Mouse (Mus musculus): ENCODE data around the gene Trim67. TPM values are rescaled to one million over a fixed set of nuclear protein-coding genes. Genes with fewer than 3 reads are reported as not detected.

Trim67 gene
- polyA plus RNA-seq, 1 experiment from 2014 or later: 1.1 TPM

DNA sequence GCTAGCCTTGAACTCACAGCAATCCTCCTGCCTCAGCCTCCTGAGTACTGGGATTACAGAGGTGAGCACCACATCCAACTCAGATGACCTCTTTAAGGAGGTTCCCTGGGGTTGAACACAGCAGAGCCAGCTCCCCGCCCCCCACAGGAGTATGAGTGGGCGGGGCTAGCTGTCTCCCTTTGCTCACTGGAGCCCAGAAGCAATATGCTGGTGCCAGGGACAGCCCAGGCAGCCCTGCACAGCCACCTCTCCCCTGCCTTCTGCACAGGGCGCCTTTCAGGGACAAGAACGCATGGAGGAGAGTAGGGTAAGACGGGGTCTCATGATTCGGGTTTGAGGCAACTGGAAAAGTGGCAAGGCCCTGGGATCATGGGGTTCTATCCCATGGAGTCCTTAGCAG, 38.6 kb downstream of the Trim67 start:
- Histone ChIP-seq H3K9ac (replicated peaks; ENCODE audit: low read depth, low read length) (no peak overlapping the region), H3K4me2 (replicated peaks; ENCODE audit: low read depth, low read length) (no peak overlapping the region), H3K36me3 (ENCODE audit: control insufficient read depth, insufficient read depth, low read length) (no peaks in the 10 kb centered on the region), H3K4me1 (ENCODE audit: control insufficient read depth, insufficient read depth, low read length) (0 out of 2 replicates have a peak, but pooled peaks cover 2% of the 10 kb centered on the region), H3K9me3 (ENCODE audit: control insufficient read depth, low read depth, low read length) (no peaks in the 10 kb centered on the region), H3K4me3 (ENCODE audit: low read depth, low read length) (no peak overlapping the region), H3K27me3 (ENCODE audit: control insufficient read depth, insufficient read depth, low read length) (no peaks in the 10 kb centered on the region), H3K27ac (ENCODE audit: low read length) (no peak overlapping the region)
- ATAC-seq (ENCODE audit: insufficient number of reproducible peaks, insufficient read depth, low FRiP score, low read depth): no peak
- 72% methylated on average over 6 of the region's 6 CpGs for WGBS

- Histone ChIP-seq H3K4me3 (ENCODE audit: low read depth, low read length) (no peak overlapping the region), H3K4me1 (ENCODE audit: control insufficient read depth, insufficient read depth, low read length) (0 out of 2 replicates have a peak, but pooled peaks cover 2% of the 10 kb centered on the region), H3K27me3 (ENCODE audit: control insufficient read depth, insufficient read depth, low read length) (no peaks in the 10 kb centered on the region), H3K27ac (ENCODE audit: low read length) (no peak overlapping the region), H3K9ac (replicated peaks; ENCODE audit: low read depth, low read length) (no peak overlapping the region), H3K36me3 (ENCODE audit: control insufficient read depth, insufficient read depth, low read length) (no peaks in the 10 kb centered on the region), H3K9me3 (ENCODE audit: control insufficient read depth, low read depth, low read length) (no peaks in the 10 kb centered on the region), H3K4me2 (replicated peaks; ENCODE audit: low read depth, low read length) (no peak overlapping the region)
- no peak for ATAC-seq (ENCODE audit: insufficient number of reproducible peaks, insufficient read depth, low FRiP score, low read depth)
- 86% methylated on average over 6 of the region's 6 CpGs for WGBS
These were observed 39.0 kb downstream of the Trim67 start for GRCm38 (mm10) chr8:124831941-124832340.

- no peaks in the 10 kb centered on the region for H3K27me3 ChIP-seq (ENCODE audit: control insufficient read depth, insufficient read depth, low read length)
- H3K4me1 ChIP-seq (ENCODE audit: control insufficient read depth, insufficient read depth, low read length): 0 out of 2 replicates have a peak, but pooled peaks cover 2% of the 10 kb centered on the region
- H3K4me3 ChIP-seq (ENCODE audit: low read depth, low read length): no peak overlapping the region
- no peak overlapping the region for H3K27ac ChIP-seq (ENCODE audit: low read length)
- 35% methylated on average over 15 of the region's 15 CpGs for WGBS
- H3K9me3 ChIP-seq (ENCODE audit: control insufficient read depth, low read depth, low read length): no peaks in the 10 kb centered on the region
- H3K9ac ChIP-seq (replicated peaks; ENCODE audit: low read depth, low read length): no peak overlapping the region
- H3K4me2 ChIP-seq (replicated peaks; ENCODE audit: low read depth, low read length): peak overlapping the region; percentile 19; the same call in 1 of the 2 replicates
- ATAC-seq (ENCODE audit: insufficient number of reproducible peaks, insufficient read depth, low FRiP score, low read depth): no peak
- H3K36me3 ChIP-seq (ENCODE audit: control insufficient read depth, insufficient read depth, low read length): peaks cover 7% of the 10 kb centered on the region; the same call in 1 of the 2 replicates
These were observed 40.7 kb downstream of the Trim67 start for GRCm38 (mm10) chr8:124833430-124834205.

GRCm38 (mm10) chr8:124835848-124836247, 43.0 kb downstream of the Trim67 start:
- Histone ChIP-seq H3K4me1 (ENCODE audit: control insufficient read depth, insufficient read depth, low read length) (0 out of 2 replicates have a peak, but pooled peaks cover 2% of the 10 kb centered on the region), H3K27me3 (ENCODE audit: control insufficient read depth, insufficient read depth, low read length) (no peaks in the 10 kb centered on the region), H3K4me3 (ENCODE audit: low read depth, low read length) (no peak overlapping the region), H3K4me2 (replicated peaks; ENCODE audit: low read depth, low read length) (no peak overlapping the region), H3K9ac (replicated peaks; ENCODE audit: low read depth, low read length) (no peak overlapping the region), H3K27ac (ENCODE audit: low read length) (no peak overlapping the region), H3K9me3 (ENCODE audit: control insufficient read depth, low read depth, low read length) (no peaks in the 10 kb centered on the region), H3K36me3 (ENCODE audit: control insufficient read depth, insufficient read depth, low read length) (peaks cover 27% of the 10 kb centered on the region)
- no peak for ATAC-seq (ENCODE audit: insufficient number of reproducible peaks, insufficient read depth, low FRiP score, low read depth)

- no peak overlapping the region for H3K4me2 ChIP-seq (replicated peaks; ENCODE audit: low read depth, low read length)
- H3K4me1 ChIP-seq (ENCODE audit: control insufficient read depth, insufficient read depth, low read length): 0 out of 2 replicates have a peak, but pooled peaks cover 2% of the 10 kb centered on the region
- WGBS: 86% methylated on average over 7 of the region's 7 CpGs
- no peaks in the 10 kb centered on the region for H3K27me3 ChIP-seq (ENCODE audit: control insufficient read depth, insufficient read depth, low read length)
- no peaks in the 10 kb centered on the region for H3K9me3 ChIP-seq (ENCODE audit: control insufficient read depth, low read depth, low read length)
- no peak overlapping the region for H3K4me3 ChIP-seq (ENCODE audit: low read depth, low read length)
- H3K27ac ChIP-seq (ENCODE audit: low read length): no peak overlapping the region
- ATAC-seq (ENCODE audit: insufficient number of reproducible peaks, insufficient read depth, low FRiP score, low read depth): no peak
- H3K36me3 ChIP-seq (ENCODE audit: control insufficient read depth, insufficient read depth, low read length): peaks cover 31% of the 10 kb centered on the region
- H3K9ac ChIP-seq (replicated peaks; ENCODE audit: low read depth, low read length): no peak overlapping the region
These were observed 43.4 kb downstream of the Trim67 start for GRCm38 (mm10) chr8:124836273-124836672.

GRCm38 (mm10) chr8:124836907-124837306, 44.0 kb downstream of the Trim67 start:
- ATAC-seq (ENCODE audit: insufficient number of reproducible peaks, insufficient read depth, low FRiP score, low read depth): no peak
- Histone ChIP-seq H3K36me3 (ENCODE audit: control insufficient read depth, insufficient read depth, low read length) (peaks cover 35% of the 10 kb centered on the region), H3K9me3 (ENCODE audit: control insufficient read depth, low read depth, low read length) (no peaks in the 10 kb centered on the region), H3K9ac (replicated peaks; ENCODE audit: low read depth, low read length) (no peak overlapping the region), H3K27ac (ENCODE audit: low read length) (no peak overlapping the region), H3K4me3 (ENCODE audit: low read depth, low read length) (no peak overlapping the region), H3K4me1 (ENCODE audit: control insufficient read depth, insufficient read depth, low read length) (0 out of 2 replicates have a peak, but pooled peaks cover 2% of the 10 kb centered on the region), H3K4me2 (replicated peaks; ENCODE audit: low read depth, low read length) (no peak overlapping the region), H3K27me3 (ENCODE audit: control insufficient read depth, insufficient read depth, low read length) (no peaks in the 10 kb centered on the region)
- WGBS: 91% methylated on average over 2 of the region's 2 CpGs

- H3K9me3 ChIP-seq (ENCODE audit: control insufficient read depth, low read depth, low read length): no peaks in the 10 kb centered on the region
- no peak overlapping the region for H3K4me2 ChIP-seq (replicated peaks; ENCODE audit: low read depth, low read length)
- H3K9ac ChIP-seq (replicated peaks; ENCODE audit: low read depth, low read length): no peak overlapping the region
- 0 out of 2 replicates have a peak, but pooled peaks cover 2% of the 10 kb centered on the region for H3K4me1 ChIP-seq (ENCODE audit: control insufficient read depth, insufficient read depth, low read length)
- peaks cover 39% of the 10 kb centered on the region for H3K36me3 ChIP-seq (ENCODE audit: control insufficient read depth, insufficient read depth, low read length)
- no peaks in the 10 kb centered on the region for H3K27me3 ChIP-seq (ENCODE audit: control insufficient read depth, insufficient read depth, low read length)
- WGBS: 81% methylated on average over 2 of the region's 2 CpGs
- no peak overlapping the region for H3K4me3 ChIP-seq (ENCODE audit: low read depth, low read length)
- no peak overlapping the region for H3K27ac ChIP-seq (ENCODE audit: low read length)
- no peak for ATAC-seq (ENCODE audit: insufficient number of reproducible peaks, insufficient read depth, low FRiP score, low read depth)
These were observed 45.1 kb downstream of the Trim67 start for GRCm38 (mm10) chr8:124837956-124838355.

GRCm38 (mm10) chr8:124839371-124839770, 46.5 kb downstream of the Trim67 start:
- H3K27ac ChIP-seq (ENCODE audit: low read length): no peak overlapping the region
- H3K36me3 ChIP-seq (ENCODE audit: control insufficient read depth, insufficient read depth, low read length): peaks cover 42% of the 10 kb centered on the region
- no peak overlapping the region for H3K4me2 ChIP-seq (replicated peaks; ENCODE audit: low read depth, low read length)
- H3K27me3 ChIP-seq (ENCODE audit: control insufficient read depth, insufficient read depth, low read length): no peaks in the 10 kb centered on the region
- no peak for ATAC-seq (ENCODE audit: insufficient number of reproducible peaks, insufficient read depth, low FRiP score, low read depth)
- 90% methylated on average over 10 of the region's 10 CpGs for WGBS
- no peak overlapping the region for H3K4me3 ChIP-seq (ENCODE audit: low read depth, low read length)
- H3K9me3 ChIP-seq (ENCODE audit: control insufficient read depth, low read depth, low read length): no peaks in the 10 kb centered on the region
- H3K9ac ChIP-seq (replicated peaks; ENCODE audit: low read depth, low read length): no peak overlapping the region
- H3K4me1 ChIP-seq (ENCODE audit: control insufficient read depth, insufficient read depth, low read length): no peaks in the 10 kb centered on the region
